Mouse (Mus musculus) CH12.LX (cell line): ENCODE results near the gene Olfr1366. TPM values are rescaled to one million over a fixed set of nuclear protein-coding genes. Genes with fewer than 3 reads are reported as not detected.

Experiments used
- DNase-seq: peaks from one replicate; pipeline ENCODE4 v3.0.0-alpha.2; 2013; ENCODE audit errors: extremely low read depth
- H3K27ac ChIP-seq: 2 replicates; pipeline ENCODE4 v1.5.1; 2012; ENCODE audit warnings: low read depth, mild to moderate bottlenecking, control low read depth, moderate library complexity; ENCODE audit not compliant: insufficient read depth
- H3K27me3 ChIP-seq: replicated peaks from 2 replicates; pipeline ENCODE3; 2012; ENCODE audit warnings: inconsistent platforms
- H3K36me3 ChIP-seq, 2 experiments: replicated peaks in 1 of 2; 2 replicates each; pipeline versions ENCODE3 to v1.6.1; 2012; ENCODE audit warnings: inconsistent platforms in 1 of 2, low read length in 1 of 2, mild to moderate bottlenecking in 1 of 2, mixed read lengths in 1 of 2, moderate library complexity in 1 of 2; ENCODE audit not compliant: control insufficient read depth in 1 of 2, insufficient read depth in 1 of 2
- H3K4me1 ChIP-seq, 2 experiments: 2 replicates each; pipeline ENCODE4 v1.6.1; 2012; ENCODE audit warnings: inconsistent platforms in 1 of 2, moderate library complexity in 1 of 2; ENCODE audit not compliant: insufficient read depth in 2 of 2, control insufficient read depth in 1 of 2
- H3K4me2 ChIP-seq: 2 replicates; pipeline ENCODE4 v1.6.1; 2012; ENCODE audit warnings: low read depth, mild to moderate bottlenecking, control low read depth; ENCODE audit not compliant: poor library complexity, insufficient read depth, severe bottlenecking
- H3K4me3 ChIP-seq, 3 experiments: fragments of 150-350 bp in 1 of 3; sonication (generic) in 1 of 3; replicated peaks in 1 of 3; 2 replicates each; pipeline versions ENCODE3 to v1.5.1; 2011 to 2012; ENCODE audit warnings: low read depth in 2 of 3, low read length in 2 of 3, mild to moderate bottlenecking in 2 of 3, moderate library complexity in 2 of 3, control low read depth in 1 of 3, improper control_type of control experiment in 1 of 3, inconsistent platforms in 1 of 3, mixed read lengths in 1 of 3; ENCODE audit not compliant: poor library complexity in 1 of 3
- H3K79me2 ChIP-seq: replicated peaks from 2 replicates; pipeline ENCODE4 v1.6.1; 2012; ENCODE audit warnings: mild to moderate bottlenecking, moderate library complexity; ENCODE audit not compliant: control insufficient read depth, poor library complexity, insufficient read depth, severe bottlenecking; ENCODE audit errors: extremely low read depth
- H3K9ac ChIP-seq: 2 replicates; pipeline ENCODE4 v1.6.1; 2012; ENCODE audit warnings: low read depth, mild to moderate bottlenecking, control low read depth, moderate library complexity; ENCODE audit not compliant: insufficient read depth
- H3K9me3 ChIP-seq: replicated peaks from 2 replicates; pipeline ENCODE3; 2012; ENCODE audit warnings: low read length, inconsistent platforms, mixed read lengths
- BHLHE40 ChIP-seq: IDR thresholded peaks from 2 replicates; pipeline ENCODE4 v1.6.1; 2011; ENCODE audit warnings: mild to moderate bottlenecking, low read depth, low read length, improper control_type of control experiment
- CTCF ChIP-seq, 2 experiments: IDR thresholded peaks in 1 of 2; conservative IDR thresholded peaks in 1 of 2; 2 replicates each; pipeline ENCODE4 v1.5.1; 2011 to 2012; ENCODE audit warnings: low read depth in 2 of 2, low read length in 2 of 2, improper control_type of control experiment in 1 of 2, inconsistent platforms in 1 of 2, mild to moderate bottlenecking in 1 of 2, moderate library complexity in 1 of 2
- E2F4 ChIP-seq: IDR thresholded peaks from 2 replicates; pipeline ENCODE4 v1.6.1; 2011; ENCODE audit warnings: low read depth, low read length, improper control_type of control experiment; ENCODE audit not compliant: insufficient replicate concordance
- ELF1 ChIP-seq: IDR thresholded peaks from 2 replicates; pipeline ENCODE4 v1.6.1; 2014; ENCODE audit warnings: low read depth, mild to moderate bottlenecking, inconsistent platforms, low read length, improper control_type of control experiment
- HCFC1 ChIP-seq: IDR thresholded peaks from 2 replicates; pipeline ENCODE4 v1.6.1; 2012; ENCODE audit warnings: low read depth, mild to moderate bottlenecking, inconsistent platforms, low read length, improper control_type of control experiment
- JUND ChIP-seq: conservative IDR thresholded peaks from 2 replicates; pipeline ENCODE4 v1.6.1; 2011; ENCODE audit warnings: low read depth, low read length, improper control_type of control experiment
- KAT2A ChIP-seq: IDR thresholded peaks from 2 replicates; pipeline ENCODE4 v1.6.1; 2012; ENCODE audit warnings: low read length, improper control_type of control experiment, inconsistent platforms; ENCODE audit not compliant: insufficient replicate concordance
- MAFK ChIP-seq: IDR thresholded peaks from 2 replicates; pipeline ENCODE4 v1.6.1; 2011; ENCODE audit warnings: low read length, improper control_type of control experiment; ENCODE audit not compliant: insufficient replicate concordance
- MAX ChIP-seq: IDR thresholded peaks from 2 replicates; pipeline ENCODE4 v1.6.1; 2011; ENCODE audit warnings: low read length, improper control_type of control experiment
- MXI1 ChIP-seq: IDR thresholded peaks from 2 replicates; pipeline ENCODE4 v1.6.1; 2011; ENCODE audit warnings: mild to moderate bottlenecking, low read depth, low read length, improper control_type of control experiment
- RCOR1 ChIP-seq: conservative IDR thresholded peaks from 2 replicates; pipeline ENCODE4 v1.6.1; 2012; ENCODE audit warnings: low read depth, mild to moderate bottlenecking, inconsistent platforms, low read length, improper control_type of control experiment
- TBP ChIP-seq: conservative IDR thresholded peaks from 2 replicates; pipeline ENCODE4 v1.6.1; 2011; ENCODE audit warnings: low read depth, low read length, improper control_type of control experiment
- TCF12 ChIP-seq: IDR thresholded peaks from 2 replicates; pipeline ENCODE4 v1.6.1; 2014; ENCODE audit warnings: low read depth, mild to moderate bottlenecking, inconsistent platforms, low read length, improper control_type of control experiment
- UBTF ChIP-seq: IDR thresholded peaks from 2 replicates; pipeline ENCODE4 v1.6.1; 2012; ENCODE audit warnings: low read depth, mild to moderate bottlenecking, inconsistent platforms, low read length, improper control_type of control experiment, moderate library complexity
- ZKSCAN1 ChIP-seq: IDR thresholded peaks from 2 replicates; pipeline ENCODE4 v1.6.1; 2012; ENCODE audit warnings: low read depth, inconsistent platforms, low read length, improper control_type of control experiment, borderline replicate concordance
- ZNF384 ChIP-seq: IDR thresholded peaks from 2 replicates; pipeline ENCODE4 v1.6.1; 2012; ENCODE audit warnings: low read depth, low read length, improper control_type of control experiment, inconsistent platforms
- dilution Hi-C: fragments of 300-500 bp; cut with MboI; formaldehyde crosslinking; loops from 2 replicates; pipeline ENCODE4 v1.14.3; 2020; ENCODE audit warnings: low sequenced_read_pairs; ENCODE audit not compliant: extremely low pct_unique_long_range_greater_than_20kb, extremely low pct_ligation_motif_present
- in situ Hi-C: fragments of 300-500 bp; cut with MboI; formaldehyde crosslinking; loops from 3 replicates; pipeline ENCODE4 v1.14.3; 2019; ENCODE audit warnings: low sequenced_read_pairs, low pct_ligation_motif_present, low pct_unique_long_range_greater_than_20kb, mixed read lengths
- polyA plus RNA-seq: library from polyadenylated mRNA; unstranded; fragments of >175 nt; gene quantifications from 2 replicates; pipeline ENCODE4 v1.2.1, GENCODE M21; 2012; ENCODE audit warnings: low read depth; ENCODE audit not compliant: insufficient read length
- total RNA-seq, 2 experiments: library from RNA; depleted of rRNA; stranded (reverse); fragments of 300-350 nt in 1 of 2; fragments of >200 nt in 1 of 2; gene quantifications; 2 replicates each; pipeline ENCODE4 v1.2.3; 2012 to 2014

The Olfr1366 gene
- total and polyA plus RNA-seq, 3 experiments = 0.10 TPM; not detected in 2

DNA sequence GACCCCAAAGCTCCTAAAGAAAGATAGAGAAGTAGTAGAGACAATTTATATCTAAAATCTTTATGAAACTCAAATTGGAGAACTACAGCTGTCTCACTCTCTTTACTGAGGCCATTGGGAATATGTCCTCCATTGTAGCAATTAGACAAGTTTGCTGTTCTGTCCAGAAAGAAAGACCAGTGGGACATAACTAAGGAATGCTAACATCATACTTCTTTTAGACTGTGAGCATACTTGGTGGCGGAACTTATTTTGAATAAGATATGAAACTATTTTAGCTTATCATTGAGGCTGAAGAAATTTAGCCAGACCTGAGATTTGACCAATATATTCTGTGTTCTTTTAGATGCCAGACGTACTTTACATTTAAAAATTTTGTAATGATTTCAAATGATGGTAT lies 39.1 kb upstream of the Olfr1366 start, which contains the start of gene Olfr1364:
Olfr1364 (minus strand) TSS at position 101 of the 400 bp plus-strand sequence.
- no peak within 1 kb of the TSS for H3K27ac ChIP-seq
- H3K4me2 ChIP-seq = no peak within 1 kb of the TSS
- no peaks in the 10 kb centered on the region for H3K36me3 ChIP-seq
- H3K9me3 ChIP-seq = no peaks in the 10 kb centered on the region
- no peak for DNase-seq
- peaks cover 0 to 3% of the 10 kb centered on the region in 2 experiments; a peak in 1 of 4 replicates for H3K4me1 ChIP-seq
- TF ChIP-seq JUND (no peak), CTCF (conservative IDR thresholded peaks at IDR 0.05 in 1 of 2, IDR thresholded peaks at IDR 0.05 in 1 of 2; ENCODE audit: low read depth in 2 of 2, low read length in 2 of 2) (no peak), E2F4 (no peak), TBP (no peak), ZNF384 (no peak), KAT2A (no peak), MXI1 (no peak), UBTF (no peak), HCFC1 (no peak), MAFK (no peak), ZKSCAN1 (no peak), ELF1 (no peak), RCOR1 (no peak), MAX (no peak)
- H3K9ac ChIP-seq = no peak within 1 kb of the TSS
- dilution Hi-C loops = no loop called here
- H3K27me3 ChIP-seq = no peaks in the 10 kb centered on the region
- no peaks in the 10 kb centered on the region for H3K79me2 ChIP-seq
- in situ Hi-C loops = no loop called here
- H3K4me3 ChIP-seq = no peak within 1 kb of the TSS

DNA sequence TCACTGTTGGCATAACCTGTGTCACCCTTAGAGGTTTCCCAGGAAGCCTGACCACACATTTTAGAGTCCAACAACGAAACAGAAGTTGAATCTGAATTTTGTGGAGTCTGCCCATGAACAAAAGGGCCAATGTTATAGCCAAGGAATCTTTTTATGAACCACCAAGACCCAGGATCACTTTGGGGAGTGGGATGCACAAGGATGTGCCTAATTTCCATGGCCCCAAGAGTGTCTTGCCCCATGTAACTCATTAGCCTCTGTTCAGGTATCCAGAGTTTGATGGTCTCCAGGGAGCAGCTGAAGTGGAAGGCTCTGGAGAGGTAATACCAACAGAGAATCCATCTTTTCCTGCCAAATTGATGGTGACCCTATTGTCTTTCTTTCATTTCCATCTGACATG lies 17.2 kb upstream of the Olfr1366 start, which contains the start of gene Olfr1535:
Olfr1535 (minus strand) TSS at position 101 of the 400 bp plus-strand sequence.
- in situ Hi-C loops (no loop called here), dilution Hi-C loops (no loop called here)
- no peak for DNase-seq
- H3K27me3 ChIP-seq = peaks cover 1% of the 10 kb centered on the region
- no peaks in the 10 kb centered on the region for H3K9me3 ChIP-seq
- no peak within 1 kb of the TSS for H3K4me2 ChIP-seq
- TF ChIP-seq TCF12 (no peak), BHLHE40 (no peak), JUND (no peak)
- TF ChIP-seq, all 38 proteins: peak for 0
- no peak within 1 kb of the TSS for H3K9ac ChIP-seq
- no peaks in the 10 kb centered on the region for H3K79me2 ChIP-seq
- no peak within 1 kb of the TSS for H3K4me3 ChIP-seq
- H3K36me3 ChIP-seq = no peaks in the 10 kb centered on the region
- H3K27ac ChIP-seq = no peak within 1 kb of the TSS
- H3K4me1 ChIP-seq = no peaks in the 10 kb centered on the region
